8 mouse cellular contexts compared by ENCODE assay signal in the genomic region with DNA sequence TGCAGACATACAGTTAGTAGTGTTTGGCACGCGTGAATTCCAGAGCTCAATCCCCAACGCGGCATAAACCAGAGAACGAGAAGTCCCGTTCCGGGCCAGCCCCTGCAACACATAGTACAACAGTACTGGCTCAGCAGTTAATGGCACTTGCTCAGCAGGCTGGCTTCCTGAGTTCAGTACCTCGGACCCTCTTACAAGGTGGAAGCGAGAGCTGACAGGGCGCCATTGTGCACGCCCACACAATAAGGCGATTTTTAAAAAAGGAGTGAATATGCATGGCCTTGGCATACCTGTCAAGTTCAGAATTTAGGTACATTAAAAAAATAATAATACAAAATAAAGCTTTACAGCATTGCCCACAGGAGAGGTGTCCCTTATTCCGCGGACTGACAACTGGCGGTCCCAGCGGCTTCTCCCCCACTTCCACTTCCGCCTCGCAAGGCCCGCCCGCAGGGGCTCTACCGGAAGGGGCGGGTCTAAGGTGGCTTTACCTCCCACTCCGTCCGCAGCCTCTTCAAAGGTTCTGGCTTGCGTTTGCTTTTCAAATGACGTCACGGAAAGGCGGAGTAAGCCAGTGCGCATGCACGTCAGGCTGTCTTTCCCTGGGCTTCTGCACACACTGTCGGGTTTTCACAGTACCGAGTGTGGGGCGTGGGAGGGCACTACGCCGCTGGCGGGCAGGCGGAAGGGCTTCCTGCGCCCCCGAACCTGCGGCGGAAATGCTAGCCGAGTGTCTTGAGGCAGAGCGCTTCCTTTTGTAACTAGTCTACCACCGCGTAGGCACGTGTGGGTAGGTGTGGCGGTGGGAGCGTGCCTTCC. TPM values are rescaled to one million over a fixed set of nuclear protein-coding genes. Genes with fewer than 3 reads are reported as not detected.
DNase-seq lines count a peak whose midpoint lies in the region; ATAC-seq lines count a peak whose summit lies in the region.

No protein-coding gene starts in this region.

- peak overlapping the region; percentile 76 for H3K9ac ChIP-seq in hindbrain, embryonic 15.5 days

- WGBS in hindbrain, embryonic 15.5 days: under 1% methylated on average over 48 of the region's 48 CpGs

- H3K4me2 ChIP-seq in hindbrain, embryonic 15.5 days: peak overlapping the region; percentile 77

- DNase-seq in T-cell, adult 2 months (ENCODE audit: low spot score): peak; percentile 99
- peak; percentile 94 to 95 for DNase-seq in cerebellum, postnatal 36 days
- DNase-seq in frontal cortex, postnatal 36 days (ENCODE audit: low spot score in 2 of 2): peak; percentile 96 to 97
- peak; percentile 94 for DNase-seq in left cerebral cortex, adult 11 months (ENCODE audit: low spot score)
- DNase-seq in lung, postnatal 4 days: peak; percentile 97
- peak; percentile 97 for DNase-seq in retina, postnatal 7 days (ENCODE audit: low read depth, low spot score)
- peak; percentile 76 for DNase-seq in urinary bladder, adult 2 months (ENCODE audit: low spot score)

- H3K27me3 ChIP-seq in hindbrain, embryonic 15.5 days: no peaks in the 10 kb centered on the region

- no peaks in the 10 kb centered on the region for H3K9me3 ChIP-seq in hindbrain, embryonic 15.5 days

- peaks cover 36% of the 10 kb centered on the region for H3K4me1 ChIP-seq in hindbrain, embryonic 15.5 days (replicated peaks)

- peak overlapping the region; percentile 89 for H3K27ac ChIP-seq in hindbrain, embryonic 15.5 days (replicated peaks)

- H3K4me3 ChIP-seq in hindbrain, embryonic 15.5 days: peak overlapping the region; percentile 59

- peak; percentile 100 for ATAC-seq in hindbrain, embryonic 15.5 days (ENCODE audit: low FRiP score, low read depth)

- no peaks in the 10 kb centered on the region for H3K36me3 ChIP-seq in hindbrain, embryonic 15.5 days

RNA-seq across cellular contexts. Expression of gene A130010J15Rik, which starts 5.4 kb away (rescaled TPM):
- polyA plus RNA-seq in hindbrain, embryonic 15.5 days (2015; fragmentation: Nextera tagmentation; extraction: Ambion mirVana): 11.1 and 11.8 TPM in 2 replicates
- polyA plus RNA-seq in urinary bladder, adult 2 months (2012; rRNA removed): 9.8 and 13.3 TPM in 2 replicates

RNA-seq across cellular contexts. Expression of gene Irf6, which starts 20.3 kb away (rescaled TPM):
- 0.72 and 0.75 TPM in 2 replicates for polyA plus RNA-seq in hindbrain, embryonic 15.5 days (2015; fragmentation: Nextera tagmentation; extraction: Ambion mirVana)
- 24.9 and 27.8 TPM in 2 replicates for polyA plus RNA-seq in urinary bladder, adult 2 months (2012; rRNA removed)

RNA-seq across cellular contexts. Expression of gene Traf3ip3, which starts 28.3 kb away (rescaled TPM):
- 2.3 and 2.5 TPM in 2 replicates for polyA plus RNA-seq in hindbrain, embryonic 15.5 days (2015; fragmentation: Nextera tagmentation; extraction: Ambion mirVana)
- 2.2 and 2.9 TPM in 2 replicates for polyA plus RNA-seq in urinary bladder, adult 2 months (2012; rRNA removed)

RNA-seq across cellular contexts. Expression of gene Lamb3, which starts 34.3 kb away (rescaled TPM):
- 0.54 and 0.56 TPM in 2 replicates for polyA plus RNA-seq in hindbrain, embryonic 15.5 days (2015; fragmentation: Nextera tagmentation; extraction: Ambion mirVana)
- 22.3 and 26.3 TPM in 2 replicates for polyA plus RNA-seq in urinary bladder, adult 2 months (2012; rRNA removed)

RNA-seq across cellular contexts. Expression of gene Diexf, which starts 43.1 kb away (rescaled TPM):
- 6.7 and 7.2 TPM in 2 replicates for polyA plus RNA-seq in hindbrain, embryonic 15.5 days (2015; fragmentation: Nextera tagmentation; extraction: Ambion mirVana)
- polyA plus RNA-seq in urinary bladder, adult 2 months (2012; rRNA removed): 13.0 and 16.4 TPM in 2 replicates

Comparison
In these comparisons a context has a peak if more than half of its experiments do, and no peak if none do; other contexts are left out.
1. Peak in every context shown above with its lines: DNase-seq, ATAC-seq, H3K4me3 ChIP-seq and H3K27ac ChIP-seq.
2. RNA of gene Irf6, which starts 20.3 kb away (polyA plus RNA-seq): 24.9 to 27.8 TPM in urinary bladder, adult 2 months; 0.72 to 0.75 TPM in hindbrain, embryonic 15.5 days; every median in the first group is over 10 times any median in the second.